Mouse (Mus musculus): ENCODE measurements at regions not wholly inside any gene's neighbourhood (a gene's known extent, or its start where the extent isn't known, plus 50 kb on each side); places are given as distances from the start of the nearest gene placed in this dataset.

DNA sequence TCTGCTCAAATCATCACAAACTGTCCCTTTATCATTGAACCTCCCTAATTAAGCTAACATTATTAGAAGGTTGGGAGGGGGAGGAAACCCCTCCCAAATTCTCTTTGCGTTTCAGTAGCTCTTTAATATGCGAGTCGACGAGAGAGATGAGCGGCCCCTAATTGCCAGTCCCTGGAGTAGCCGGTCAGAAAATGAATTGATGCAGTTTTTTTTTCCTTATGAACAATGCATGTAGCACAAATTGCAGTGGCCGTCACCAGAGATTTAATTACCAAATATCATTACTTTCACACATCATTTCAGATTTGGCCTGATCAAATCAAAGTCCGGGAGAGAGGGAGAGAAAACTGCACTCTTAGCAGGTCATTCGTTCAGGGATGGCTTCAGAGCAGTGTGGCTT is 61.1 kb upstream of the Top1 start:
- DNase-seq (ENCODE audit: low spot score): no peak

GRCm38 (mm10) chr2:160587015-160587835 is 58.5 kb upstream of the Top1 start:
- no peak for DNase-seq (ENCODE audit: low spot score)

DNA sequence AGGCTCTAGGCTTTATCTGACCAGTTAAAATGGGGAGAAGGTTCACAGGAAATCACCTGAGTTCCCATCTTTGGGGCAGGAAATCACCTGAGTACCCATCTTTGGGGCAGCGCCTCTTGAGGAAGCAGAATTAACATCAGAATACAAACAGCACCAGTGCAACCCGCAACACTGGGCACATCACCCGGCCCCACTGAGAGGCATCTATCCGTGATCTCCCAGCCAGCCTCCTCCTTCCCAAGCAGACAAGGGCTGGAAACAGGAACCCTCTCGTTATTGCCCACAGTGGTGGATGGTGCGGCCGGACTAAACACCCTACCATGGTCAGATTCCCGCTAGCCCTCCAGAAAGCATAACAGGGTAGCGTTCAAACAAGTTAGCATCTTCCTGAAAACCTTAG is 57.3 kb upstream of the Top1 start:
- DNase-seq (ENCODE audit: low spot score): no peak

DNA sequence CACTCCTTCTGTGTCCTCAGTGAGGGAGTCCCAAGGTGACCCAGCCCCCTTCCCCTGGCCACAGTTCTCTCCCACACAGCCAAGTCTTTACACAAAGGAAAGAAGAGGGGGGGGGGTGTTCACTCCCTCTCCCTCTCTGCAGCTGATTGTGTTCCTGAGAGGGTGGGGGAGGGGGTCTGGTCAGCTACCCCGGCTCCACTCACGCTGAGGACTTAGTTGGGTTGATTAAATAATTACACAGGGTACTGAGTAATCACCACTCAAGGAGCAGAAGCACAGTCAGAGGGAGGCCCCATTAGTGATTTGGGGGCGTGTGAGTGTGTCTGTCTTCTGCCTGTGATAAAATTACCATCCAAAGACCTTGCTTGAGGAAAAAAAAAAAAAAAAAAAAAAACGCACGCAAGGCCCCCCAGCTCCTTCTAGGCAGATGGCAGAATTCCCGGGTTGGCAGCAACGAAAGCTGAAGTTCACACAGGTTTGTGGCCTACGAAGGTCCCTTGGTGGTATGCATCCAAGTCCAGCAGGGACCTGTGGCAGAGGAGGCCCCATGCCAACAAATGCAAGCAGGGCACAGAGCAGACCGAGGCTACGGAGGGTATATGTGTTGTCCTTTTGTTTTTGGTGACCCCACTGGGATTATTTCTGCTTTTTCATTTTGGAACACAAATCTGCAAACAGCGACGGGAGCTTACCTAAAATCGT is 55.3 kb upstream of the Top1 start:
- DNase-seq (ENCODE audit: low spot score): no peak

- DNase-seq (ENCODE audit: low spot score): no peak
Observed at GRCm38 (mm10) chr2:160591446-160592180, 54.1 kb upstream of the Top1 start.

DNA sequence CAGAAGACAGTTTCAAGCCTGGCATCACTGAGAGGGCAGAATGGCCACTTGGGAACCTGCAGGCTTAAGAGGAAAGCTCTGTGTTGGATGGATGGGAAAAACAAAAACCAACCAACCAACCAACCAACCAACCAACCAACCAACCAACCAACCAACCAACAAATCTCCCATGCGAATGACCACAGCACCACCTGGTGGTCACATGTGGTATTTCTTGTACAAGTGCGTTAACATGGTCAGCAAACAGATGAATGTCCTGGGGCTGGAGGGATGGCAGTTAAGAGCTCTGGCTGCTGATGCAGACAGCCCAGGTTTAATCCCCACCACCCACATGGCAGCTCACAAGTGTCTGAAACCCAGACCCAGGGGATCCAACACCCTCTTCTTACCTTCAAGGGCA is 52.7 kb upstream of the Top1 start:
- peak; percentile 81 for DNase-seq (ENCODE audit: low spot score)
